Mouse (Mus musculus): ENCODE data around the gene Mapkapk3. TPM values are rescaled to one million over a fixed set of nuclear protein-coding genes. Genes with fewer than 3 reads are reported as not detected.
A peak's percentile ranks its signal among the peaks of the same experiment; 100 is the strongest.

Gene Mapkapk3
- polyA plus RNA-seq, 1 experiment from 2014 or later = 24.2 TPM

- H3K9ac ChIP-seq = no peak overlapping the region
- ATAC-seq (ENCODE audit: insufficient number of reproducible peaks, low FRiP score, low TSS enrichment, low read depth) = no peak
- 43% methylated on average over 3 of the region's 3 CpGs for WGBS
These were observed 34.1 kb downstream of the Mapkapk3 start for GRCm38 (mm10) chr9:107255596-107255995.

GRCm38 (mm10) chr9:107254925-107255324 lies 34.8 kb downstream of the Mapkapk3 start:
- no peaks in the 10 kb centered on the region for H3K36me3 ChIP-seq

More at GRCm38 (mm10) chr9:107255596-107255995, 34.1 kb downstream of the Mapkapk3 start:
- Histone ChIP-seq H3K9me3 (no peaks in the 10 kb centered on the region), H3K36me3 (no peaks in the 10 kb centered on the region), H3K27me3 (0 out of 2 replicates have a peak, but pooled peaks cover 4% of the 10 kb centered on the region), H3K4me1 (peaks cover 11% of the 10 kb centered on the region; the same call in 1 of the 2 replicates), H3K4me2 (no peak overlapping the region), H3K27ac (no peak overlapping the region), H3K4me3 (no peak overlapping the region)

GRCm38 (mm10) chr9:107254476-107254875 lies 35.2 kb downstream of the Mapkapk3 start:
- 0 out of 2 replicates have a peak, but pooled peaks cover 4% of the 10 kb centered on the region for H3K27me3 ChIP-seq
- peaks cover 9% of the 10 kb centered on the region; the same call in 1 of the 2 replicates for H3K4me1 ChIP-seq
- H3K9ac ChIP-seq = no peak overlapping the region
- WGBS = 66% methylated on average over 12 of the region's 12 CpGs
- no peak overlapping the region for H3K27ac ChIP-seq
- H3K9me3 ChIP-seq = no peaks in the 10 kb centered on the region
- no peak overlapping the region for H3K4me3 ChIP-seq
- peak; percentile 65; the same call in 1 of the 2 replicates for ATAC-seq (ENCODE audit: insufficient number of reproducible peaks, low FRiP score, low TSS enrichment, low read depth)
- H3K36me3 ChIP-seq = no peaks in the 10 kb centered on the region
- H3K4me2 ChIP-seq = no peak overlapping the region

More at GRCm38 (mm10) chr9:107254925-107255324, 34.8 kb downstream of the Mapkapk3 start:
- Histone ChIP-seq H3K4me3 (no peak overlapping the region), H3K9ac (no peak overlapping the region), H3K27ac (no peak overlapping the region), H3K4me2 (no peak overlapping the region), H3K9me3 (no peaks in the 10 kb centered on the region), H3K4me1 (peaks cover 11% of the 10 kb centered on the region; the same call in 1 of the 2 replicates), H3K27me3 (0 out of 2 replicates have a peak, but pooled peaks cover 4% of the 10 kb centered on the region)
- no peak for ATAC-seq (ENCODE audit: insufficient number of reproducible peaks, low FRiP score, low TSS enrichment, low read depth)
- WGBS = 81% methylated on average over 3 of the region's 3 CpGs

GRCm38 (mm10) chr9:107252164-107252563 lies 37.5 kb downstream of the Mapkapk3 start:
- H3K9me3 ChIP-seq = no peaks in the 10 kb centered on the region
- no peak overlapping the region for H3K4me2 ChIP-seq
- WGBS = 24% methylated on average over 5 of the region's 5 CpGs
- no peak overlapping the region for H3K9ac ChIP-seq
- no peak overlapping the region for H3K4me3 ChIP-seq
- no peaks in the 10 kb centered on the region for H3K36me3 ChIP-seq
- 0 out of 2 replicates have a peak, but pooled peaks cover 4% of the 10 kb centered on the region for H3K27me3 ChIP-seq
- no peak overlapping the region for H3K27ac ChIP-seq
- no peak for ATAC-seq (ENCODE audit: insufficient number of reproducible peaks, low FRiP score, low TSS enrichment, low read depth)
- peaks cover 7% of the 10 kb centered on the region; the same call in 1 of the 2 replicates for H3K4me1 ChIP-seq

GRCm38 (mm10) chr9:107250416-107251337 lies 39.0 kb downstream of the Mapkapk3 start:
- Histone ChIP-seq H3K9me3 (no peaks in the 10 kb centered on the region), H3K9ac (no peak overlapping the region), H3K27me3 (0 out of 2 replicates have a peak, but pooled peaks cover 4% of the 10 kb centered on the region), H3K4me1 (peaks cover 7% of the 10 kb centered on the region; the same call in 1 of the 2 replicates), H3K4me3 (no peak overlapping the region), H3K4me2 (no peak overlapping the region), H3K27ac (no peak overlapping the region), H3K36me3 (no peaks in the 10 kb centered on the region)
- ATAC-seq (ENCODE audit: insufficient number of reproducible peaks, low FRiP score, low TSS enrichment, low read depth) = no peak
- 62% methylated on average over 14 of the region's 14 CpGs for WGBS

GRCm38 (mm10) chr9:107249154-107249553 lies 40.5 kb downstream of the Mapkapk3 start:
- H3K36me3 ChIP-seq = no peaks in the 10 kb centered on the region
- 71% methylated on average over 6 of the region's 6 CpGs for WGBS
- H3K4me1 ChIP-seq = peaks cover 4% of the 10 kb centered on the region; the same call in 1 of the 2 replicates
- ATAC-seq (ENCODE audit: insufficient number of reproducible peaks, low FRiP score, low TSS enrichment, low read depth) = no peak
- no peak overlapping the region for H3K9ac ChIP-seq
- H3K27me3 ChIP-seq = 0 out of 2 replicates have a peak, but pooled peaks cover 4% of the 10 kb centered on the region
- H3K4me3 ChIP-seq = no peak overlapping the region
- no peak overlapping the region for H3K4me2 ChIP-seq
- H3K9me3 ChIP-seq = no peaks in the 10 kb centered on the region
- no peak overlapping the region for H3K27ac ChIP-seq

GRCm38 (mm10) chr9:107246170-107246569 lies 43.5 kb downstream of the Mapkapk3 start:
- H3K27me3 ChIP-seq = no peaks in the 10 kb centered on the region
- no peak overlapping the region for H3K9ac ChIP-seq
- H3K4me2 ChIP-seq = no peak overlapping the region
- 53% methylated on average over 4 of the region's 4 CpGs for whole genome bisulfite sequencing
- H3K36me3 ChIP-seq = no peaks in the 10 kb centered on the region
- no peaks in the 10 kb centered on the region for H3K9me3 ChIP-seq
- no peak for ATAC-seq (ENCODE audit: insufficient number of reproducible peaks, low FRiP score, low TSS enrichment, low read depth)
- no peaks in the 10 kb centered on the region for H3K4me1 ChIP-seq
- H3K27ac ChIP-seq = no peak overlapping the region
- H3K4me3 ChIP-seq = no peak overlapping the region

GRCm38 (mm10) chr9:107245311-107245710 lies 44.4 kb downstream of the Mapkapk3 start:
- WGBS = 87% methylated on average over 4 of the region's 4 CpGs
- Histone ChIP-seq H3K36me3 (no peaks in the 10 kb centered on the region), H3K4me2 (no peak overlapping the region), H3K4me3 (no peak overlapping the region), H3K27ac (no peak overlapping the region), H3K9me3 (no peaks in the 10 kb centered on the region), H3K27me3 (no peaks in the 10 kb centered on the region), H3K9ac (no peak overlapping the region), H3K4me1 (no peaks in the 10 kb centered on the region)
- no peak for ATAC-seq (ENCODE audit: insufficient number of reproducible peaks, low FRiP score, low TSS enrichment, low read depth)

- Histone ChIP-seq H3K27me3 (peaks cover 84% of the 10 kb centered on the region), H3K9ac (no peak overlapping the region), H3K4me2 (no peak overlapping the region), H3K27ac (no peak overlapping the region), H3K9me3 (no peaks in the 10 kb centered on the region), H3K4me3 (no peak overlapping the region), H3K4me1 (peaks cover 9% of the 10 kb centered on the region), H3K36me3 (no peaks in the 10 kb centered on the region)
- ATAC-seq (ENCODE audit: insufficient number of reproducible peaks, low FRiP score, low TSS enrichment, low read depth) = no peak
- 47% methylated on average over 5 of the region's 5 CpGs for WGBS
These were observed 53.5 kb downstream of the Mapkapk3 start for GRCm38 (mm10) chr9:107236151-107236550.

GRCm38 (mm10) chr9:107235261-107235660 lies 54.4 kb downstream of the Mapkapk3 start:
- Histone ChIP-seq H3K27ac (no peak overlapping the region), H3K4me3 (no peak overlapping the region), H3K27me3 (peaks cover 89% of the 10 kb centered on the region), H3K9me3 (no peaks in the 10 kb centered on the region), H3K4me2 (no peak overlapping the region), H3K4me1 (peaks cover 12% of the 10 kb centered on the region), H3K9ac (no peak overlapping the region), H3K36me3 (no peaks in the 10 kb centered on the region)
- no peak for ATAC-seq (ENCODE audit: insufficient number of reproducible peaks, low FRiP score, low TSS enrichment, low read depth)
- 46% methylated on average over 5 of the region's 5 CpGs for WGBS

- Histone ChIP-seq H3K4me2 (peak overlapping the region; percentile 98), H3K36me3 (no peaks in the 10 kb centered on the region), H3K9me3 (no peaks in the 10 kb centered on the region), H3K4me3 (peak overlapping the region; percentile 58), H3K4me1 (peaks cover 12% of the 10 kb centered on the region), H3K27ac (no peak overlapping the region), H3K9ac (no peak overlapping the region), H3K27me3 (peaks cover 89% of the 10 kb centered on the region)
- ATAC-seq (ENCODE audit: insufficient number of reproducible peaks, low FRiP score, low TSS enrichment, low read depth) = no peak
- 22% methylated on average over 9 of the region's 9 CpGs for WGBS
These were observed 57.5 kb downstream of the Mapkapk3 start for GRCm38 (mm10) chr9:107232140-107232539.

Data from limb, embryonic 15.5 days (tissue).